Comparison of ENCODE assay signal across 11 mouse cellular contexts in genomic region chr1:193336122-193337017, GRCm38 (mm10). TPM values are rescaled to one million over a fixed set of nuclear protein-coding genes. Genes with fewer than 3 reads are reported as not detected.
A peak's percentile ranks its signal among the peaks of the same experiment; 100 is the strongest.
DNase-seq lines count a peak whose midpoint lies in the region; ATAC-seq and TF ChIP-seq lines count a peak whose summit lies in the region.
"Had no signal": no experiment of that assay in that cellular context is flagged by ENCODE, and none has a peak within 500 bp of the region (broad histone marks: within the 10 kb centered on the region; RNA-seq: fewer than 3 reads in every experiment).

No protein-coding gene starts in this region.

- TF ChIP-seq RAD21 in CH12.LX (IDR thresholded peaks at IDR 0.05; ENCODE audit: low read depth, low read length), result no peak

- no peak for TF ChIP-seq CTCF in CH12.LX (conservative IDR thresholded peaks at IDR 0.05 in 1 of 2, IDR thresholded peaks at IDR 0.05 in 1 of 2; ENCODE audit: low read depth in 2 of 2, low read length in 2 of 2)
- no peak for TF ChIP-seq CTCF in lung, postnatal 0 days (IDR thresholded peaks at IDR 0.05)

- H3K4me2 ChIP-seq in CH12.LX (ENCODE audit: insufficient read depth, low read depth, poor library complexity, severe bottlenecking), result no peak overlapping the region
- no peak overlapping the region for H3K4me2 ChIP-seq in lung, postnatal 0 days (replicated peaks; ENCODE audit: low read depth, low read length)

- intact Hi-C loops in gastrocnemius, postnatal 36 days (cut with DNase I), result no loop called here
- intact Hi-C loops in heart, postnatal 25 days (cut with DNase I), result no loop called here

- dilution Hi-C loops in CH12.LX (cut with MboI; ENCODE audit: extremely low pct_ligation_motif_present, extremely low pct_unique_long_range_greater_than_20kb, low sequenced_read_pairs), result no loop called here

- no peak overlapping the region for H3K9ac ChIP-seq in CH12.LX (ENCODE audit: insufficient read depth, low read depth)
- no peak overlapping the region for H3K9ac ChIP-seq in lung, postnatal 0 days (replicated peaks; ENCODE audit: low read depth)
- H3K9ac ChIP-seq: forebrain, postnatal 0 days had no signal

- H3K4me3 ChIP-seq in CH12.LX (replicated peaks in 1 of 3; ENCODE audit: low read depth in 2 of 3, low read length in 2 of 3, poor library complexity in 1 of 3), result no peak overlapping the region
- no peak overlapping the region for H3K4me3 ChIP-seq in lung, postnatal 0 days (ENCODE audit: low read depth, low read length)

- H3K4me1 ChIP-seq in CH12.LX (ENCODE audit: control insufficient read depth in 1 of 2, insufficient read depth in 2 of 2), result peaks cover 0 to 28% of the 10 kb centered on the region in 2 experiments; a peak in 2 of 4 replicates
- H3K4me1 ChIP-seq in lung, postnatal 0 days (ENCODE audit: insufficient read depth, low read depth, low read length), result no peaks in the 10 kb centered on the region

- H3K27ac ChIP-seq in CH12.LX (ENCODE audit: insufficient read depth, low read depth), result no peak overlapping the region
- H3K27ac ChIP-seq in lung, postnatal 0 days (ENCODE audit: low read length), result no peak overlapping the region
- H3K27ac ChIP-seq: kidney, postnatal 0 days; stomach, postnatal 0 days had no signal

- in situ Hi-C loops in CH12.LX (cut with MboI; ENCODE audit: low pct_ligation_motif_present, low pct_unique_long_range_greater_than_20kb, low sequenced_read_pairs), result no loop called here

- no peak for TF ChIP-seq POLR2A in CH12.LX (IDR thresholded peaks at IDR 0.05; ENCODE audit: low read depth, low read length)

- ATAC-seq in common myeloid progenitor, adult 5-6 weeks (replicated peaks; ENCODE audit: low read depth, poor library complexity, severe bottlenecking), result peak; percentile 43
- no peak for ATAC-seq in lung, postnatal 0 days
- ATAC-seq: forebrain, postnatal 0 days had no signal

- H3K27me3 ChIP-seq in CH12.LX (replicated peaks), result no peaks in the 10 kb centered on the region
- no peaks in the 10 kb centered on the region for H3K27me3 ChIP-seq in lung, postnatal 0 days (replicated peaks; ENCODE audit: insufficient read depth, low read length)

- no peaks in the 10 kb centered on the region for H3K79me2 ChIP-seq in CH12.LX (replicated peaks; ENCODE audit: control insufficient read depth, extremely low read depth, insufficient read depth, poor library complexity, severe bottlenecking)

- TF ChIP-seq EP300 in CH12.LX (IDR thresholded peaks at IDR 0.05; ENCODE audit: low read length), result no peak
- TF ChIP-seq EP300 in lung, postnatal 0 days (IDR thresholded peaks at IDR 0.05), result no peak

- DNase-seq in gastrocnemius, adult 18-20 months (ENCODE audit: low spot score), result peak; percentile 62
- no peak for DNase-seq in gastrocnemius, postnatal 36 days
- peak; percentile 27 for DNase-seq in CH12.LX (ENCODE audit: extremely low read depth)
- DNase-seq in heart, postnatal 25 days (ENCODE audit: low spot score), result peak; percentile 29
- DNase-seq in lung, postnatal 0 days (ENCODE audit: low spot score), result no peak
- DNase-seq in lung, postnatal 36 days, result no peak
- no peak for DNase-seq in frontal cortex, postnatal 14 days (ENCODE audit: low spot score in 2 of 2)
- DNase-seq: forebrain, postnatal 0 days had no signal

- H3K36me3 ChIP-seq in CH12.LX (replicated peaks in 1 of 2; ENCODE audit: control insufficient read depth in 1 of 2, insufficient read depth in 1 of 2, low read length in 1 of 2), result no peaks in the 10 kb centered on the region
- no peaks in the 10 kb centered on the region for H3K36me3 ChIP-seq in lung, postnatal 0 days (ENCODE audit: insufficient read depth, low read length)

- no peaks in the 10 kb centered on the region for H3K9me3 ChIP-seq in CH12.LX (replicated peaks; ENCODE audit: low read length)
- no peaks in the 10 kb centered on the region for H3K9me3 ChIP-seq in lung, postnatal 0 days (ENCODE audit: low read length)

- 80% methylated on average over 7 of the region's 7 CpGs for WGBS in lung, postnatal 0 days

TF ChIP-seq in CH12.LX, 34 proteins besides CTCF, POLR2A, EP300 and RAD21:
- TF ChIP-seq HCFC1 (IDR thresholded peaks at IDR 0.05; ENCODE audit: low read depth, low read length) (no peak), ELF1 (IDR thresholded peaks at IDR 0.05; ENCODE audit: low read depth, low read length) (no peak), E2F4 (IDR thresholded peaks at IDR 0.05; ENCODE audit: insufficient replicate concordance, low read depth, low read length) (no peak), ZC3H11A (IDR thresholded peaks at IDR 0.05; ENCODE audit: low read depth, low read length) (no peak), BHLHE40 (IDR thresholded peaks at IDR 0.05; ENCODE audit: low read depth, low read length) (no peak), ZMIZ1 (IDR thresholded peaks at IDR 0.05; ENCODE audit: low read depth, low read length) (no peak), MAFK (IDR thresholded peaks at IDR 0.05; ENCODE audit: insufficient replicate concordance, low read length) (no peak), MEF2A (IDR thresholded peaks at IDR 0.05; ENCODE audit: borderline replicate concordance, low read depth, low read length) (no peak)

RNA-seq across cellular contexts. Expression of gene Camk1g, which starts 33.7 kb away (rescaled TPM):
- under 1 TPM in 1 of 2 experiments, not detected in 1; 0.40 TPM for total RNA-seq in gastrocnemius, adult 18-20 months (2021)
- under 1 TPM in 1 of 2 experiments, not detected in 1; 0.13 TPM for total RNA-seq in gastrocnemius, postnatal 36 days (2021)
- not detected in 2 replicates for total RNA-seq in CH12.LX (2012; rRNA removed)
- total RNA-seq in CH12.LX (2014; rRNA removed), result not detected in 2 replicates
- polyA plus RNA-seq in CH12.LX (2012; ENCODE audit: insufficient read length, low read depth), result not detected in 2 replicates
- 0.09 TPM in 1 of 2 replicates, not detected in the other for total RNA-seq in common myeloid progenitor, adult 5-6 weeks (2017)
- total RNA-seq in heart, postnatal 25 days (2021), result under 1 TPM; 0.39 to 0.62 TPM
- 14.4 and 15.9 TPM in 2 replicates for polyA plus RNA-seq in lung, postnatal 0 days (2015; fragmentation: Nextera tagmentation; extraction: Ambion mirVana)

Comparison
In these comparisons a context has a peak if more than half of its experiments do, and no peak if none do; other contexts are left out.
1. DNase-seq: peak in gastrocnemius, adult 18-20 months (single experiment), CH12.LX (single experiment) and heart, postnatal 25 days (single experiment); none in gastrocnemius, postnatal 36 days (0 of 2), lung, postnatal 0 days (single experiment), lung, postnatal 36 days (single experiment) and frontal cortex, postnatal 14 days (0 of 2).